Mouse (Mus musculus): ENCODE measurements around the gene Dync1i2.

DNA sequence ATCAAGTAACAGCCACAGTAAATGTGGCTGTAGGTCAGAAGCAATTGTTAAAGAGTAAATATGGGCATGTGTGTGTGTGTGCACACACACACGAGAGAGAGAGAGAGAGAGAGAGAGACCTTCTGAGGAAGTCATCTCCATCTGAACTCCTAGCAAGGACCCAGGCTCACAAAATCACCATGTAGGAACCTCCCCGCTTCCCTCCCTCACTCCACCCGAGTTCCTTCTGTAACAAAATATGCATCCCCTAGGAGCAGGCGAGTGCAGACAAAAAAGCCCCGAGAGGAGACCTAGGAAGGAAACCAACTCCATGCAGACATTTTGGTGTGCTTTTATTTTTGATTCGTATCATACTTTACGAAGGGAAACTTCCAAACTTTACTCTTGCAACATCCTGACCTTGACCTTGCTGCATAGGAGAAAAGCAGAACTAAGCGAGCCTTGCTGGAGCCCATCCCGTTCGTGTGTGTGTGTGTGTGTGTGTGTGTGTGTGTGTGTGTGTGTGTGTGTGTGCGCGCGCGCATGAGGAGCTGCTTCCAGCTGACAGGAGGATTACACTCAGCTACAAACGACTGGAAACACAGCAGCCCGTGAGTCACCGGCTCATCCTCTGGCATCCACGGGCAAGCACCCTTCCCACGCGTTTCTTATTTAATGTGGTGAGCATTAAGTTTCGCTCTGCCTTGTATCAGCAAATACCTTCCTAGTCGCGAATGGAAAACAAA lies 62.6 kb downstream of the Dync1i2 start:
- TF ChIP-seq TAL1 (conservative IDR thresholded peaks at IDR 0.05; ENCODE audit: low read depth, low read length), result no peak
- no peak for TF ChIP-seq CTCF (IDR thresholded peaks at IDR 0.05; ENCODE audit: low read depth, low read length)
- TF ChIP-seq POLR2AphosphoS5 (IDR thresholded peaks at IDR 0.05; ENCODE audit: insufficient replicate concordance, low read depth, low read length), result no peak
- TF ChIP-seq GATA1 (IDR thresholded peaks at IDR 0.05; ENCODE audit: borderline replicate concordance, low read length), result no peak
